Mouse (Mus musculus): Measurements from ENCODE around the gene 4930404N11Rik. TPM values are rescaled to one million over a fixed set of nuclear protein-coding genes. Genes with fewer than 3 reads are reported as not detected.

The 4930404N11Rik gene
- polyA plus RNA-seq, 1 experiment, result 3.2 TPM

- Histone ChIP-seq H3K36me3 (ENCODE audit: control insufficient read depth) (peaks cover 5% of the 10 kb centered on the region; the same call in 1 of the 2 replicates), H3K27me3 (ENCODE audit: control insufficient read depth) (peaks cover 4% of the 10 kb centered on the region), H3K9me3 (ENCODE audit: control insufficient read depth, low read length) (no peaks in the 10 kb centered on the region), H3K4me3 (replicated peaks) (no peak overlapping the region), H3K4me1 (ENCODE audit: control insufficient read depth) (peaks cover 35% of the 10 kb centered on the region)
- TF ChIP-seq TAL1 (IDR thresholded peaks at IDR 0.05; ENCODE audit: low read length) (no peak), GATA1 (IDR thresholded peaks at IDR 0.05; ENCODE audit: low read length) (no peak)
Observed at GRCm38 (mm10) chr10:81396749-81397148, 31.1 kb upstream of the 4930404N11Rik start.

GRCm38 (mm10) chr10:81395865-81396264 lies 30.2 kb upstream of the 4930404N11Rik start:
- peaks cover 28% of the 10 kb centered on the region for H3K4me1 ChIP-seq (ENCODE audit: control insufficient read depth)
- H3K9me3 ChIP-seq (ENCODE audit: control insufficient read depth, low read length), result no peaks in the 10 kb centered on the region
- no peak for TF ChIP-seq TAL1 (IDR thresholded peaks at IDR 0.05; ENCODE audit: low read length)
- no peak for TF ChIP-seq GATA1 (IDR thresholded peaks at IDR 0.05; ENCODE audit: low read length)
- peaks cover 8% of the 10 kb centered on the region for H3K36me3 ChIP-seq (ENCODE audit: control insufficient read depth)
- peaks cover 2% of the 10 kb centered on the region for H3K27me3 ChIP-seq (ENCODE audit: control insufficient read depth)
- H3K4me3 ChIP-seq (replicated peaks), result no peak overlapping the region

- Histone ChIP-seq H3K4me1 (ENCODE audit: control insufficient read depth) (peaks cover 25% of the 10 kb centered on the region), H3K9me3 (ENCODE audit: control insufficient read depth, low read length) (no peaks in the 10 kb centered on the region), H3K36me3 (ENCODE audit: control insufficient read depth) (peaks cover 11% of the 10 kb centered on the region), H3K27me3 (ENCODE audit: control insufficient read depth) (no peaks in the 10 kb centered on the region; the same call in none of the 2 replicates), H3K4me3 (replicated peaks) (no peak overlapping the region)
- TF ChIP-seq GATA1 (IDR thresholded peaks at IDR 0.05; ENCODE audit: low read length) (no peak), TAL1 (IDR thresholded peaks at IDR 0.05; ENCODE audit: low read length) (no peak)
Observed at GRCm38 (mm10) chr10:81395127-81395526, 29.5 kb upstream of the 4930404N11Rik start.

GRCm38 (mm10) chr10:81393456-81394063 lies 27.9 kb upstream of the 4930404N11Rik start:
- H3K4me1 ChIP-seq (ENCODE audit: control insufficient read depth), result peaks cover 35% of the 10 kb centered on the region
- TF ChIP-seq TAL1 (IDR thresholded peaks at IDR 0.05; ENCODE audit: low read length) (no peak), GATA1 (IDR thresholded peaks at IDR 0.05; ENCODE audit: low read length) (no peak)
- peaks cover 23% of the 10 kb centered on the region for H3K36me3 ChIP-seq (ENCODE audit: control insufficient read depth)
- peak overlapping the region; percentile 25 for H3K4me3 ChIP-seq (replicated peaks)
- H3K9me3 ChIP-seq (ENCODE audit: control insufficient read depth, low read length), result no peaks in the 10 kb centered on the region
- no peaks in the 10 kb centered on the region; the same call in none of the 2 replicates for H3K27me3 ChIP-seq (ENCODE audit: control insufficient read depth)

- TF ChIP-seq TAL1 (IDR thresholded peaks at IDR 0.05; ENCODE audit: low read length) (no peak), GATA1 (IDR thresholded peaks at IDR 0.05; ENCODE audit: low read length) (no peak)
- peak within 1 kb of the TSS; percentile 25 for H3K4me3 ChIP-seq (replicated peaks)
- peaks cover 30% of the 10 kb centered on the region for H3K36me3 ChIP-seq (ENCODE audit: control insufficient read depth)
- H3K27me3 ChIP-seq (ENCODE audit: control insufficient read depth), result no peaks in the 10 kb centered on the region; the same call in none of the 2 replicates
- peaks cover 40% of the 10 kb centered on the region for H3K4me1 ChIP-seq (ENCODE audit: control insufficient read depth)
- H3K9me3 ChIP-seq (ENCODE audit: control insufficient read depth, low read length), result no peaks in the 10 kb centered on the region
Observed at GRCm38 (mm10) chr10:81392781-81393185, 27.2 kb upstream of the 4930404N11Rik start, which contains the start of gene Smim24. Gene Smim24 (plus strand): TSS chr10:81393051.

GRCm38 (mm10) chr10:81392270-81392669 lies 26.7 kb upstream of the 4930404N11Rik start:
- peaks cover 43% of the 10 kb centered on the region for H3K4me1 ChIP-seq (ENCODE audit: control insufficient read depth)
- H3K4me3 ChIP-seq (replicated peaks), result no peak overlapping the region
- no peaks in the 10 kb centered on the region for H3K9me3 ChIP-seq (ENCODE audit: control insufficient read depth, low read length)
- H3K27me3 ChIP-seq (ENCODE audit: control insufficient read depth), result no peaks in the 10 kb centered on the region; the same call in none of the 2 replicates
- peaks cover 36% of the 10 kb centered on the region for H3K36me3 ChIP-seq (ENCODE audit: control insufficient read depth)
- TF ChIP-seq TAL1 (IDR thresholded peaks at IDR 0.05; ENCODE audit: low read length), result no peak

GRCm38 (mm10) chr10:81390678-81390965 lies 25.0 kb upstream of the 4930404N11Rik start:
- peaks cover 50% of the 10 kb centered on the region for H3K36me3 ChIP-seq (ENCODE audit: control insufficient read depth)
- H3K27me3 ChIP-seq (ENCODE audit: control insufficient read depth), result no peaks in the 10 kb centered on the region; the same call in none of the 2 replicates
- no peaks in the 10 kb centered on the region for H3K9me3 ChIP-seq (ENCODE audit: control insufficient read depth, low read length)
- TF ChIP-seq TAL1 (IDR thresholded peaks at IDR 0.05; ENCODE audit: low read length) (no peak), GATA1 (IDR thresholded peaks at IDR 0.05; ENCODE audit: low read length) (no peak)
- H3K4me1 ChIP-seq (ENCODE audit: control insufficient read depth), result peaks cover 52% of the 10 kb centered on the region
- H3K4me3 ChIP-seq (replicated peaks), result no peak overlapping the region

- TF ChIP-seq GATA1 (IDR thresholded peaks at IDR 0.05; ENCODE audit: low read length) (no peak), TAL1 (IDR thresholded peaks at IDR 0.05; ENCODE audit: low read length) (no peak)
- Histone ChIP-seq H3K4me1 (ENCODE audit: control insufficient read depth) (peaks cover 58% of the 10 kb centered on the region), H3K4me3 (replicated peaks) (no peak overlapping the region), H3K9me3 (ENCODE audit: control insufficient read depth, low read length) (no peaks in the 10 kb centered on the region), H3K27me3 (ENCODE audit: control insufficient read depth) (no peaks in the 10 kb centered on the region; the same call in none of the 2 replicates), H3K36me3 (ENCODE audit: control insufficient read depth) (peaks cover 51% of the 10 kb centered on the region)
Observed at GRCm38 (mm10) chr10:81389801-81390677, 24.4 kb upstream of the 4930404N11Rik start.

- H3K36me3 ChIP-seq (ENCODE audit: control insufficient read depth), result peaks cover 51% of the 10 kb centered on the region
- H3K27me3 ChIP-seq (ENCODE audit: control insufficient read depth), result no peaks in the 10 kb centered on the region; the same call in none of the 2 replicates
- no peaks in the 10 kb centered on the region for H3K9me3 ChIP-seq (ENCODE audit: control insufficient read depth, low read length)
- H3K4me1 ChIP-seq (ENCODE audit: control insufficient read depth), result peaks cover 64% of the 10 kb centered on the region
- TF ChIP-seq GATA1 (IDR thresholded peaks at IDR 0.05; ENCODE audit: low read length) (no peak), TAL1 (IDR thresholded peaks at IDR 0.05; ENCODE audit: low read length) (no peak)
- no peak overlapping the region for H3K4me3 ChIP-seq (replicated peaks)
Observed at GRCm38 (mm10) chr10:81389373-81389772, 23.8 kb upstream of the 4930404N11Rik start.
